Mouse (Mus musculus): Measurements from ENCODE around the gene Mybph. TPM values are rescaled to one million over a fixed set of nuclear protein-coding genes. Genes with fewer than 3 reads are reported as not detected.

The Mybph gene
- polyA plus RNA-seq (2014; fragmentation: Illumina TruSeq; extraction: RNeasy Lipid Tissue Mini Kit (QIAGEN cat#74804); ENCODE audit: low replicate concordance) = not detected

DNA sequence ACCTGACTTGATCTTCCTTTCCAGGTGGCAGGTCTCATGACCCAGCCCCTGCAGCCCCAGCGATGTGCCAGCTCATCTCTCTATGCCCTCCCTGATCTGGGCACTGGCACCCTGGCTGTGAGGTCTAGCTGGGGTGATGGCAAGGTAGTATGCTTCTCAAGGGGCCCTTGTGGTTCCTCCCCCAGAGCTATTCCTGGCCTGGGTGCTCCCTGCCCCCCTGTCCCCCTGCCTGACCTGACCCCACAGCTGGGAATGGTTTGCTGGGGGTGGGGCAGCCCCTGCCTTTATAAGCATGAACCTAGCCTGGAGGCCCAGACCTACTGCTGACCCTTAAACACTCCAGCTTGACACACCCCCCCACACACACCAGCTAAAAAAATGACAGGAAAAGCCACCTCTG, at the start of gene Mybph:
TSS of gene Mybph (plus strand) at position 323 of the 400 bp plus-strand sequence.

DNA sequence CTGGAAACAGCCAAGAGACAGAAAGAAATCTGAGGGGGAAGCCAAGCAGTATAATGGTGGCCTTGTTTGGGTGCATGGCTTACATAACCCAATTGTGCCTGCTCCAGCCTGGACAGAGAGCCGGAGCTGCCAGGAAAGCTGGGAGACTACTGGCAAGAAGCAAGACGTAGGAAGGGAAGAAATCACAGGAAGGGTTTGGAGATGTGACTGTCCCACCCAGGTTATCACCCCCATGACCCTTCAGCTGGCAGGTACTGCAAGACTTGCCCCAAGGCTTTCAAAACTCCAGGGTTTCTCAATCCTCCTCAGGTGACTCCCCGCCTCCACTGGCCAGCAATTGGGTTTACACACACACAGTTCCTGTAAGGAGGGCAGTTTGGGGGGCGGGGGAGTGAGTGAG, 11.2 kb upstream of the Mybph start, which contains the start of gene Chil1:
TSS of gene Chil1 (plus strand) at position 152 of the 400 bp plus-strand sequence.

DNA sequence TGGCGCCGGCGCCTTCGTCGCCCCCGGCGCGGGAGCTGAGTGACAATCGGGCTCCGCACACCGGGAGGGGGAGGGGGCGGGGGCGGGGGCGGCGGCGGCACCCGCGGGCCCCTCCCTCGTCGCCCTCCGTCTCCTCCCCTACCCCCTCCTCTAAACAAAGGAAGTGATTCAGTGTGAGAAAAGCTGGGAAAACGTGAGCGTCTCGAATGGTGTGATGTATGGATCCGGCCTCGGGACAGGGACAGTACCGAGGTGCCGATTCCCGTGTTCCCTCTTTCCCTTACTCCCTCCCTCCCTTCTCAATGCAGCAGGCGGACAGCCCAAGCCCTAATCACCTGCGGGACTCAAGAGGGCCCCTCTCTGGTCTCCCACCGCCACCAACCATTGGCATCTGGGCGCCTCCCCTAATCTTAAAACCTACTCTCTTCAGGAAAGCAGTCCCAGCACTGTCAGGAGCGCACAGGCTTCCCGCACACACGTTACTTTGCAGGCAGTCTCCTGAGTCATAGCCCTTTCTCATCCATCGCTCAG, 42.2 kb downstream of the Mybph start, which contains the start of gene Adora1:
TSS of gene Adora1 (minus strand) at position 41 of the 531 bp plus-strand sequence.

Other genes starting within 250 kb of the Mybph start
- gene Fmod, start 156.2 kb upstream of the Mybph start, polyA plus RNA-seq (2014; fragmentation: Illumina TruSeq; extraction: RNeasy Lipid Tissue Mini Kit (QIAGEN cat#74804); ENCODE audit: low replicate concordance) = not detected
- 28.3 TPM for gene Btg2, start 114.3 kb upstream of the Mybph start, polyA plus RNA-seq (2014; fragmentation: Illumina TruSeq; extraction: RNeasy Lipid Tissue Mini Kit (QIAGEN cat#74804); ENCODE audit: low replicate concordance)
- not detected for gene Chit1, start 82.2 kb upstream of the Mybph start, polyA plus RNA-seq (2014; fragmentation: Illumina TruSeq; extraction: RNeasy Lipid Tissue Mini Kit (QIAGEN cat#74804); ENCODE audit: low replicate concordance)
- not detected for gene Chil1, start 11.3 kb upstream of the Mybph start, polyA plus RNA-seq (2014; fragmentation: Illumina TruSeq; extraction: RNeasy Lipid Tissue Mini Kit (QIAGEN cat#74804); ENCODE audit: low replicate concordance)
- gene Adora1, start 42.0 kb downstream of the Mybph start, polyA plus RNA-seq (2014; fragmentation: Illumina TruSeq; extraction: RNeasy Lipid Tissue Mini Kit (QIAGEN cat#74804); ENCODE audit: low replicate concordance) = 0.52 TPM
- gene Myog, start 96.5 kb downstream of the Mybph start, polyA plus RNA-seq (2014; fragmentation: Illumina TruSeq; extraction: RNeasy Lipid Tissue Mini Kit (QIAGEN cat#74804); ENCODE audit: low replicate concordance) = not detected
- gene Ppfia4, start 139.5 kb downstream of the Mybph start, polyA plus RNA-seq (2014; fragmentation: Illumina TruSeq; extraction: RNeasy Lipid Tissue Mini Kit (QIAGEN cat#74804); ENCODE audit: low replicate concordance) = 0.82 TPM
- 186 TPM for gene Tmem183a, start 168.5 kb downstream of the Mybph start, polyA plus RNA-seq (2014; fragmentation: Illumina TruSeq; extraction: RNeasy Lipid Tissue Mini Kit (QIAGEN cat#74804); ENCODE audit: low replicate concordance)
- gene 4933406M09Rik, start 192.5 kb downstream of the Mybph start, polyA plus RNA-seq (2014; fragmentation: Illumina TruSeq; extraction: RNeasy Lipid Tissue Mini Kit (QIAGEN cat#74804); ENCODE audit: low replicate concordance) = not detected
- gene Cyb5r1, start 212.1 kb downstream of the Mybph start, polyA plus RNA-seq (2014; fragmentation: Illumina TruSeq; extraction: RNeasy Lipid Tissue Mini Kit (QIAGEN cat#74804); ENCODE audit: low replicate concordance) = 6.0 TPM
- gene Adipor1, start 221.9 kb downstream of the Mybph start, polyA plus RNA-seq (2014; fragmentation: Illumina TruSeq; extraction: RNeasy Lipid Tissue Mini Kit (QIAGEN cat#74804); ENCODE audit: low replicate concordance) = 51.6 TPM

All from small intestine, adult 10 weeks (tissue).